Mouse (Mus musculus) inflammation-experienced regulatory T-cells, adult 6 months (primary cell): ENCODE data around the gene Tmc7. TPM values are rescaled to one million over a fixed set of nuclear protein-coding genes. Genes with fewer than 3 reads are reported as not detected.

Experiments
- ATAC-seq: one replicate; pipeline ENCODE4 v1.8.0; 2017
- polyA plus RNA-seq, 3 experiments: library from polyadenylated mRNA; unstranded; fragments of 100-300 nt; shearing (Covaris generic); gene quantifications; one replicate each; pipeline ENCODE4 v1.2.1; 2017

Gene Tmc7
- polyA plus RNA-seq, 3 experiments from 2014 or later: not detected

- ATAC-seq: no peak
Measured at GRCm38 (mm10) chr7:118585856-118586255, 1.3 kb upstream of the Tmc7 start.

GRCm38 (mm10) chr7:118584926-118585325 lies 390 bp upstream of the Tmc7 start:
- no peak for ATAC-seq

GRCm38 (mm10) chr7:118583821-118584220 lies 715 bp downstream of the Tmc7 start:
- ATAC-seq: no peak

GRCm38 (mm10) chr7:118579938-118580337 lies 4.6 kb downstream of the Tmc7 start:
- no peak for ATAC-seq

GRCm38 (mm10) chr7:118578269-118578668 lies 6.3 kb downstream of the Tmc7 start:
- ATAC-seq: no peak

- ATAC-seq: no peak
Measured at GRCm38 (mm10) chr7:118572039-118572438, 12.5 kb downstream of the Tmc7 start.

GRCm38 (mm10) chr7:118571350-118571749 lies 13.2 kb downstream of the Tmc7 start:
- ATAC-seq: no peak

GRCm38 (mm10) chr7:118569121-118569543 lies 15.4 kb downstream of the Tmc7 start:
- no peak for ATAC-seq

GRCm38 (mm10) chr7:118554290-118554689 lies 30.2 kb downstream of the Tmc7 start:
- no peak for ATAC-seq

- ATAC-seq: no peak
Measured at GRCm38 (mm10) chr7:118553881-118554280, 30.7 kb downstream of the Tmc7 start.

- no peak for ATAC-seq
Measured at GRCm38 (mm10) chr7:118547451-118547850, 37.1 kb downstream of the Tmc7 start.

GRCm38 (mm10) chr7:118544128-118544527 lies 40.4 kb downstream of the Tmc7 start:
- no peak for ATAC-seq

GRCm38 (mm10) chr7:118535076-118535475 lies 49.5 kb downstream of the Tmc7 start:
- no peak for ATAC-seq

GRCm38 (mm10) chr7:118534326-118534725 lies 50.2 kb downstream of the Tmc7 start:
- no peak for ATAC-seq

GRCm38 (mm10) chr7:118533178-118533578 lies 51.4 kb downstream of the Tmc7 start, which contains the start of gene Coq7:
TSS of gene Coq7 (minus strand) at chr7:118533356.
- peak; percentile 92 for ATAC-seq

- peak; percentile 90 for ATAC-seq
Measured at GRCm38 (mm10) chr7:118532519-118533177, 51.9 kb downstream of the Tmc7 start.

- no peak for ATAC-seq
Measured at GRCm38 (mm10) chr7:118526967-118527366, 57.6 kb downstream of the Tmc7 start.

GRCm38 (mm10) chr7:118522077-118522476 lies 62.5 kb downstream of the Tmc7 start:
- ATAC-seq: no peak

- no peak for ATAC-seq
Measured at GRCm38 (mm10) chr7:118519661-118520060, 64.9 kb downstream of the Tmc7 start.

GRCm38 (mm10) chr7:118518687-118519086 lies 65.8 kb downstream of the Tmc7 start:
- peak; percentile 80 for ATAC-seq

- no peak for ATAC-seq
Measured at GRCm38 (mm10) chr7:118517819-118518218, 66.7 kb downstream of the Tmc7 start.

- no peak for ATAC-seq
Measured at GRCm38 (mm10) chr7:118508556-118508955, 76.0 kb downstream of the Tmc7 start.

- no peak for ATAC-seq
Measured at GRCm38 (mm10) chr7:118503844-118504243, 80.7 kb downstream of the Tmc7 start.

- no peak for ATAC-seq
Measured at GRCm38 (mm10) chr7:118502333-118502732, 82.2 kb downstream of the Tmc7 start.
